Mouse (Mus musculus) urinary bladder, postnatal 36 days (tissue): ENCODE measurements at regions not wholly inside any gene's neighbourhood (a gene's known extent, or its start where the extent isn't known, plus 50 kb on each side); places are given as distances from the start of the nearest gene placed in this dataset.
A peak's percentile ranks its signal among the peaks of the same experiment; 100 is the strongest.
"Not testable (repeated sequence)": the region's sequence is repeated elsewhere in the genome, so short reads cannot be mapped to it uniquely, and the experiment has no call there.

ENCODE experiments used
- DNase-seq, 2 experiments: peaks; one replicate each; pipeline ENCODE4 v3.0.0; 2022; ENCODE audit warnings: low spot score in 2 of 2, mixed read lengths in 1 of 2

- no peak for DNase-seq
Measured at GRCm38 (mm10) chr13:5527400-5527799, 333.9 kb upstream of the Klf6 start.

- DNase-seq = peak in 1 of 2 experiments; percentile 31
Measured at GRCm38 (mm10) chr13:5540321-5540720, 321.0 kb upstream of the Klf6 start.

- no peak for DNase-seq
Measured at GRCm38 (mm10) chr13:5545521-5545920, 315.8 kb upstream of the Klf6 start.

GRCm38 (mm10) chr13:5546011-5546410 lies 315.3 kb upstream of the Klf6 start:
- DNase-seq = no peak

- no peak for DNase-seq
Measured at GRCm38 (mm10) chr13:5546937-5547336, 314.3 kb upstream of the Klf6 start.

- no peak for DNase-seq
Measured at GRCm38 (mm10) chr13:5548768-5549167, 312.5 kb upstream of the Klf6 start.

- no peak for DNase-seq
Measured at GRCm38 (mm10) chr13:5549175-5549574, 312.1 kb upstream of the Klf6 start.

- no peak for DNase-seq
Measured at GRCm38 (mm10) chr13:5549747-5550146, 311.5 kb upstream of the Klf6 start.

- DNase-seq = no peak
Measured at GRCm38 (mm10) chr13:5550354-5550753, 310.9 kb upstream of the Klf6 start.

- DNase-seq = no peak
Measured at GRCm38 (mm10) chr13:5551131-5551530, 310.2 kb upstream of the Klf6 start.

- no peak for DNase-seq
Measured at GRCm38 (mm10) chr13:5553461-5553860, 307.8 kb upstream of the Klf6 start.

GRCm38 (mm10) chr13:5558095-5558494 lies 303.2 kb upstream of the Klf6 start:
- DNase-seq = no peak

GRCm38 (mm10) chr13:5566479-5566878 lies 294.8 kb upstream of the Klf6 start:
- no peak for DNase-seq

- DNase-seq = no peak
Measured at GRCm38 (mm10) chr13:5566896-5567295, 294.4 kb upstream of the Klf6 start.

GRCm38 (mm10) chr13:5569579-5569978 lies 291.7 kb upstream of the Klf6 start:
- no peak for DNase-seq

- DNase-seq = no peak
Measured at GRCm38 (mm10) chr13:5570386-5570785, 290.9 kb upstream of the Klf6 start.

- no peak for DNase-seq
Measured at GRCm38 (mm10) chr13:5576568-5576967, 284.7 kb upstream of the Klf6 start.

GRCm38 (mm10) chr13:5583681-5584080 lies 277.6 kb upstream of the Klf6 start:
- DNase-seq = not testable (repeated sequence)

GRCm38 (mm10) chr13:5587196-5587595 lies 274.1 kb upstream of the Klf6 start:
- no peak for DNase-seq

- no peak for DNase-seq
Measured at GRCm38 (mm10) chr13:5591286-5591685, 270.0 kb upstream of the Klf6 start.

GRCm38 (mm10) chr13:5591837-5592555 lies 269.3 kb upstream of the Klf6 start:
- no peak for DNase-seq

GRCm38 (mm10) chr13:5592556-5593061 lies 268.7 kb upstream of the Klf6 start:
- no peak for DNase-seq

- no peak for DNase-seq
Measured at GRCm38 (mm10) chr13:5601648-5602047, 259.6 kb upstream of the Klf6 start.
